Mouse (Mus musculus): ENCODE results near the gene Rnf224.

GRCm38 (mm10) chr2:25228995-25229530 lies 7.5 kb downstream of the Rnf224 start:
- TF ChIP-seq GATA1 (IDR thresholded peaks at IDR 0.05; ENCODE audit: low read length) (no peak), TAL1 (IDR thresholded peaks at IDR 0.05; ENCODE audit: low read length) (no peak)

Data from erythroblast, embryonic 14.5 days (primary cell).